Mouse (Mus musculus): ENCODE measurements around the gene Atf6. TPM values are rescaled to one million over a fixed set of nuclear protein-coding genes. Genes with fewer than 3 reads are reported as not detected.

Atf6 gene
- total and polyA plus RNA-seq, 3 experiments = 11.7 to 16.4 TPM; not detected in 1

DNA sequence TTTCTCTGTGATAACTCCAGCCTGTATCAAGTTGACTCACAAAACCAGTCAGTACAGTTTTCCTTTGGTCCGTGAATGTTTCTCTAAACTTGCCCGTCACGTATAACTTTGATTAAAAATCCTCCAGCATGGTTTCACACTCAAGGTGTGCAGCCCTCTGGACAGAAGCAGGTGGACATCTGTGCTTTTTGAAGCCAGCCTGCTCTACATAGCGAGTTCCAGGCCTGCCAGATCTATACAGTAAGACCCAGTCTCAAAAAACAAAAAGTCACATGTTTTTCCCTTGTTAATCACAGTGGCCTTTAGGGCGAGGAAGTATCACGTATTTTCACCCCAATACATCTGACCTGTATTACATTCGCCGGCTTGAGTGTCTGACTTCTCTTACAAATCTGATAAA lies 16.8 kb upstream of the Atf6 start:
- TF ChIP-seq ZKSCAN1 (IDR thresholded peaks at IDR 0.05; ENCODE audit: low read depth, low read length) (no peak), TCF12 (IDR thresholded peaks at IDR 0.05; ENCODE audit: low read depth, low read length) (no peak), SMC3 (IDR thresholded peaks at IDR 0.05; ENCODE audit: low read depth, low read length) (no peak), ZNF384 (IDR thresholded peaks at IDR 0.05; ENCODE audit: low read depth, low read length) (no peak), ETS1 (IDR thresholded peaks at IDR 0.05; ENCODE audit: low read depth, low read length) (no peak), CTCF (IDR thresholded peaks at IDR 0.05 in 2 of 3, conservative IDR thresholded peaks at IDR 0.05 in 1 of 3; ENCODE audit: control insufficient read depth in 1 of 3, insufficient read depth in 1 of 3, low read depth in 2 of 3, low read length in 3 of 3, poor library complexity in 1 of 3, severe bottlenecking in 1 of 3) (no peak), MEF2A (IDR thresholded peaks at IDR 0.05; ENCODE audit: extremely low read depth, insufficient replicate concordance, low read depth, low read length, poor library complexity, severe bottlenecking) (no peak), ZC3H11A (IDR thresholded peaks at IDR 0.05; ENCODE audit: low read depth, low read length) (no peak), MYB (IDR thresholded peaks at IDR 0.05; ENCODE audit: low read depth, low read length) (no peak), POLR2A (IDR thresholded peaks at IDR 0.05; ENCODE audit: control insufficient read depth in 1 of 2, insufficient read depth in 1 of 2, low read depth in 1 of 2, low read length in 2 of 2, poor library complexity in 1 of 2) (no peak), ZMIZ1 (IDR thresholded peaks at IDR 0.05; ENCODE audit: low read depth, low read length) (no peak), KAT2A (conservative IDR thresholded peaks at IDR 0.05; ENCODE audit: low read depth, low read length) (no peak), EP300 (IDR thresholded peaks at IDR 0.05; ENCODE audit: low read depth in 1 of 2, low read length in 2 of 2) (no peak), GABPA (IDR thresholded peaks at IDR 0.05; ENCODE audit: low read depth, low read length) (no peak), TBP (IDR thresholded peaks at IDR 0.05; ENCODE audit: low read depth, low read length) (no peak), MXI1 (IDR thresholded peaks at IDR 0.05; ENCODE audit: low read depth, low read length) (no peak), USF1 (IDR thresholded peaks at IDR 0.05; ENCODE audit: low read depth, low read length) (no peak), POLR2AphosphoS2 (IDR thresholded peaks at IDR 0.05; ENCODE audit: low read length) (no peak), E2F4 (IDR thresholded peaks at IDR 0.05; ENCODE audit: borderline replicate concordance, low read depth, low read length) (no peak)
- Histone ChIP-seq H3K36me3 (ENCODE audit: control insufficient read depth in 1 of 2, insufficient read depth in 2 of 2, low read length in 2 of 2) (peaks cover 5 to 8% of the 10 kb centered on the region in 2 experiments; a peak in 3 of 4 replicates), H3K4me1 (ENCODE audit: control insufficient read depth in 1 of 2, insufficient read depth in 2 of 2, low read length in 2 of 2) (peaks cover 6 to 7% of the 10 kb centered on the region in 2 experiments), H3K27ac (ENCODE audit: control insufficient read depth, low read depth, low read length) (peak overlapping the region; percentile 6), H3K4me3 (ENCODE audit: control insufficient read depth in 1 of 2, insufficient read depth in 1 of 2, low read depth in 2 of 2, low read length in 2 of 2) (peak overlapping the region; percentile 62 to 86), H3K79me2 (ENCODE audit: control insufficient read depth, insufficient read depth, low read length, poor library complexity) (peaks cover 34% of the 10 kb centered on the region), H3K27me3 (ENCODE audit: control insufficient read depth in 1 of 2, insufficient read depth in 2 of 2, low read length in 2 of 2) (no peaks in the 10 kb centered on the region), H3K9me3 (replicated peaks; ENCODE audit: insufficient read depth, low read length) (no peaks in the 10 kb centered on the region), H3K9ac (ENCODE audit: control insufficient read depth, low read depth, low read length, poor library complexity, severe bottlenecking) (peak overlapping the region; percentile 89)
- peak; percentile 36 for DNase-seq (ENCODE audit: low read depth, low spot score)

GRCm38 (mm10) chr1:170882915-170883485 lies 15.4 kb upstream of the Atf6 start:
- Histone ChIP-seq H3K27ac (ENCODE audit: control insufficient read depth, low read depth, low read length) (no peak overlapping the region), H3K9ac (ENCODE audit: control insufficient read depth, low read depth, low read length, poor library complexity, severe bottlenecking) (no peak overlapping the region), H3K4me3 (ENCODE audit: control insufficient read depth in 1 of 2, insufficient read depth in 1 of 2, low read depth in 2 of 2, low read length in 2 of 2) (no peak overlapping the region)

More at GRCm38 (mm10) chr1:170882915-170883485, 15.4 kb upstream of the Atf6 start:
- Histone ChIP-seq H3K9me3 (replicated peaks; ENCODE audit: insufficient read depth, low read length) (no peaks in the 10 kb centered on the region), H3K4me1 (ENCODE audit: control insufficient read depth in 1 of 2, insufficient read depth in 2 of 2, low read length in 2 of 2) (peaks cover 6 to 7% of the 10 kb centered on the region in 2 experiments), H3K27me3 (ENCODE audit: control insufficient read depth in 1 of 2, insufficient read depth in 2 of 2, low read length in 2 of 2) (no peaks in the 10 kb centered on the region), H3K36me3 (ENCODE audit: control insufficient read depth in 1 of 2, insufficient read depth in 2 of 2, low read length in 2 of 2) (peaks cover 8 to 11% of the 10 kb centered on the region in 2 experiments), H3K79me2 (ENCODE audit: control insufficient read depth, insufficient read depth, low read length, poor library complexity) (peaks cover 34% of the 10 kb centered on the region)
- DNase-seq (ENCODE audit: low read depth, low spot score) = no peak
- no peak for TF ChIP-seq POLR2A (IDR thresholded peaks at IDR 0.05; ENCODE audit: control insufficient read depth in 1 of 2, insufficient read depth in 1 of 2, low read depth in 1 of 2, low read length in 2 of 2, poor library complexity in 1 of 2)
- TF ChIP-seq USF1 (IDR thresholded peaks at IDR 0.05; ENCODE audit: low read depth, low read length) = no peak
- TF ChIP-seq CHD2 (IDR thresholded peaks at IDR 0.05; ENCODE audit: low read length) = no peak
- TF ChIP-seq ZMIZ1 (IDR thresholded peaks at IDR 0.05; ENCODE audit: low read depth, low read length) = no peak
- no peak for TF ChIP-seq NRF1 (IDR thresholded peaks at IDR 0.05; ENCODE audit: insufficient read depth, low read depth, low read length, poor library complexity, severe bottlenecking)
- TF ChIP-seq MXI1 (IDR thresholded peaks at IDR 0.05; ENCODE audit: low read depth, low read length) = no peak
- no peak for TF ChIP-seq ZNF384 (IDR thresholded peaks at IDR 0.05; ENCODE audit: low read depth, low read length)
- TF ChIP-seq USF2 (IDR thresholded peaks at IDR 0.05; ENCODE audit: borderline replicate concordance in 1 of 2, insufficient read depth in 1 of 2, low read depth in 1 of 2, low read length in 2 of 2) = no peak
- TF ChIP-seq ETS1 (IDR thresholded peaks at IDR 0.05; ENCODE audit: low read depth, low read length) = no peak
- TF ChIP-seq MAX (IDR thresholded peaks at IDR 0.05; ENCODE audit: low read length) = no peak
- TF ChIP-seq ELF1 (IDR thresholded peaks at IDR 0.05; ENCODE audit: low read depth, low read length) = no peak
- TF ChIP-seq ZKSCAN1 (IDR thresholded peaks at IDR 0.05; ENCODE audit: low read depth, low read length) = no peak
- no peak for TF ChIP-seq EP300 (IDR thresholded peaks at IDR 0.05; ENCODE audit: low read depth in 1 of 2, low read length in 2 of 2)
- no peak for TF ChIP-seq TAL1 (IDR thresholded peaks at IDR 0.05; ENCODE audit: low read length)
- TF ChIP-seq MYC (IDR thresholded peaks at IDR 0.05; ENCODE audit: low read depth, low read length) = no peak
- TF ChIP-seq MEF2A (IDR thresholded peaks at IDR 0.05; ENCODE audit: extremely low read depth, insufficient replicate concordance, low read depth, low read length, poor library complexity, severe bottlenecking) = no peak
- no peak for TF ChIP-seq TCF12 (IDR thresholded peaks at IDR 0.05; ENCODE audit: low read depth, low read length)
- TF ChIP-seq CTCF (IDR thresholded peaks at IDR 0.05 in 2 of 3, conservative IDR thresholded peaks at IDR 0.05 in 1 of 3; ENCODE audit: control insufficient read depth in 1 of 3, insufficient read depth in 1 of 3, low read depth in 2 of 3, low read length in 3 of 3, poor library complexity in 1 of 3, severe bottlenecking in 1 of 3) = no peak
- no peak for TF ChIP-seq MAZ (IDR thresholded peaks at IDR 0.05; ENCODE audit: low read depth, low read length)
- no peak for TF ChIP-seq HCFC1 (IDR thresholded peaks at IDR 0.05; ENCODE audit: low read depth, low read length)

All from MEL (cell line).